Mouse (Mus musculus) bone marrow macrophage, adult 2 months (primary cell): ENCODE data around the gene Spag16.

Source experiments
- CTCF ChIP-seq: IDR thresholded peaks from 2 replicates; pipeline ENCODE4 v1.5.1; 2012; ENCODE audit warnings: low read depth, mild to moderate bottlenecking, low read length, moderate library complexity
- POLR2A ChIP-seq: IDR thresholded peaks from 2 replicates; pipeline ENCODE4 v1.6.1; 2012; ENCODE audit warnings: mild to moderate bottlenecking, low read depth, low read length, borderline replicate concordance

DNA sequence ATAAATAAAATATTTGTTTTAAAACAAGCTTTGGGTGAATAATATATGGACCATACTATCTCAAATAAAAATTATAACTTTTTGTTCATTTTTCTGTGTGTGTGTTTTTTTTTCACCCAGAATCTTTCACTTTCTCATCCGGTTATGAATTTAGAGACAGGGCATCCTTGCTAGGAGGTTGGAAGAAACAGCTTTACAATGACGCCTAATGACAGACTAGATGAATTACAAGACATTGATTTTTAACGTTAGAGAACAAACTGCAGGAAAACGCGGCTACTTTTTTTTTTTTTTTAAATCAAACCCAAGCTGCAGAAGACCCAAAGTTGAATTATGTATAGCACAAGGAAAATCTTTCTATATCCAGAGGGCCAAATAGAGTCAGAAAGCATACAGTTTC, 898.3 kb downstream of the Spag16 start:
- TF ChIP-seq POLR2A (no peak), CTCF (no peak)
